Mouse (Mus musculus) small intestine, adult 2 months (tissue): Measurements from ENCODE around the gene Gpx1.

Experiments
- CTCF ChIP-seq: fragments of 200-500 bp; IDR thresholded peaks from 2 replicates; pipeline ENCODE4 v1.5.1; 2012; ENCODE audit warnings: low read depth, mild to moderate bottlenecking, control low read depth, inconsistent platforms, low read length, moderate library complexity, mixed read lengths; ENCODE audit not compliant: insufficient replicate concordance, insufficient read length; ENCODE audit errors: extremely low read depth
- POLR2A ChIP-seq: fragments of 200-500 bp; IDR thresholded peaks from 2 replicates; pipeline ENCODE4 v1.6.1; 2012; ENCODE audit warnings: low read depth, mild to moderate bottlenecking, control low read depth, inconsistent platforms, low read length, moderate library complexity

- TF ChIP-seq CTCF (no peak), POLR2A (no peak)
Measured at GRCm38 (mm10) chr9:108381382-108381781, 42.7 kb downstream of the Gpx1 start.
